Mouse (Mus musculus): ENCODE data around the gene C1qtnf3.

- TF ChIP-seq CTCF (IDR thresholded peaks at IDR 0.05), result no peak
- TF ChIP-seq EP300 (IDR thresholded peaks at IDR 0.05), result no peak
These were observed 47.7 kb downstream of the C1qtnf3 start for GRCm38 (mm10) chr15:10999832-11000231.

All from lung, postnatal 0 days (tissue).